Mouse (Mus musculus): Measurements from ENCODE around the gene Immp2l.

Immp2l gene

DNA sequence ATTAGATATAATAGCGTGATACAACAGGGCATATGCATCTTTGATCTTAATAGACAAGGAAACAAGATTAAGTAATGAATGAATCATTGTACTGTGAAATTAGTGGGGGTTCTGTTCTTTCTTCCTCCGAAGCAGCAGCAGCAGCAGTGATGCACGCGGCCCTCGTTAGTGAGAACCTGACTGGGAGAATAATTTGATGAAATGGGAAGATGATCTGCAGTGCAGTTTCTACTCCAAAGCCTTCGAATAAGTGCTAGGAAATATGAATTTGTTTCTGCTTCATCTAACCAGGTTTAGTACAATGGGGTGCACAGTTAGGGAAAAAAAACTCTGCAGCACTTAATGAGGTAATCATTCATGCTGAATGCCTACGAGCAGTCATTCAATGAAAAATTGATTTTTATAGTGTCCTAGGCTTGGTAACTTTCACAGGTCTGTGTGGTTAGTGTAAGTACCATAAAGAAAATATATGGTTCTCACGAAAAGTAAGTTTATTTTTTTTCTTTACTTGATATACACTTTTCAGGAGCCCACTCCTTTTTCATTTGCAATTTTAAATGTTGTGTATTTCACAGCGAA is 401.3 kb downstream of the Immp2l start:
- no peak for DNase-seq (ENCODE audit: low read depth, low spot score)

DNA sequence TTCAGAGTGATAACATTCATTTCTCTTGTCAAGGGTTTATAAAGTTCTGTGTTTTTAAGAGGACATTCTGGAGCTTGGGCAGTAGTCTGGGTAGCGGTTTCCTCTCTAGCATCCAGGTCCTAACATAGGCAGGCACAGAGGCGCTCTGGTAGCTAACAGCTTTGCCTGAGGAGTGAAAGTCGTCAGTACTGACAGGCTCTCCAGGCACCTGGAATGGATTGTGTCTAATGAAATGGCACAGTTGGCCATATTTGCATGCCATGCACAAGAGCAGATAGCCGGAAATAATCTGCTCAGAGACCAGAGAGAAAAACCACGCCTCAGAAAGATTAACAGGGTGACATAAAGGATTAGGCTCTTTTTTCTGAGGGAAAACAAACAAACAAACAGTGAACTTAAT is 403.6 kb downstream of the Immp2l start:
- DNase-seq (ENCODE audit: low read depth, low spot score), result peak; percentile 4

DNA sequence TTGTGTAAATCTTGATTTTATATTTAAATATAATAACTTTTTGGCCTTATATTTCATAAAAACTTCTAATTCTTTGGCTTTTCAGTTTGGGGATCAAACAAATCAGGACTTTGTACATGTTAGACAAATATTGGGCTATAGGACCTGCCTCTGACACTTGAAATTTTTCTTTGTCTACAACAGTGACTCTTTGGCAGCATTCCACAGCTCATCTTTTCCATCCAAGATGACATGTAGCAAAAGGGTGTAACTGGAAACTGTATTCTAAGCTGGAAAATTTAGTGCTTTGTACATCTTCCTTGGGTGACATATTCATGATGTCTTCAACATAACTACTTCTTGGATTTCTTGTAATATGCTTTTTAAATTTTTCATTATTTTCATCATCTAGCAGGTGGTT is 404.9 kb downstream of the Immp2l start:
- no peak for DNase-seq (ENCODE audit: low read depth, low spot score)

DNA sequence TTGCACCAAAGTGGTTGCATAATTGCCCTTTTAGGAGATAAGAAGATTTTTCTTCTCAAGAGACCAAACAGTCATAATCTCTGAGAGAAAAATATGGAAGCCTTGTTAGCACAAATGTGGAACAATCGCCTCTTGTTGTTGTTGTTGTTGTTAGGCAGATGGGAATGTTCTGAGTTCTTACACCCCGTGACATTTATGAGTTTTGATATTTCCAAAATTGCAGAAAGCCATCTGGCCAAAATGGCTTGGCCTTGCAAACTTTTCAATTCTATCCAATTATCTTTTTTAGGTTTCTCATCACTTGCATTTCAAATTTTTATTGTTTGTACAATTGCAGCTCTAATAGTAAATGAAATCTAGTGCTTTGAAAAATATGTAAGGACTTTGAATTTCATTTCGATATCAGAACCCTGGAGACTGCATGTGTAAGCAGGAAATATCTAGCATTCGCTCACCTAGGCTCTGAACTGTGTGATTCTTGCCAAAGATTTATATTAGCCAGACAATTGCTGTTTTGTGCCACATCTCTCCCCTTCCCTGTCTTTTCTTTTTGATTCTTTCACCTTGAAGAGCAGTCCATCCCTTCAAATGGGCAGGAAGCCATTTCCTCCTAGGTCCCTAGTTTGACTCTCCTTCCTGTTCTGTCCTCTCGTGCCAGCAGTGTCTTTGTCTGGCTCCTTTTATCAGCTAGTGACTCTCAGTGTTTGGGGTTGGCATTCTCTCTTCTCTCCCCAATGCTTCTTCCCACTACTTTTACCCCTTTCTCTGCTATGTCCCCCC is 412.5 kb downstream of the Immp2l start:
- DNase-seq (ENCODE audit: low read depth, low spot score), result no peak

DNA sequence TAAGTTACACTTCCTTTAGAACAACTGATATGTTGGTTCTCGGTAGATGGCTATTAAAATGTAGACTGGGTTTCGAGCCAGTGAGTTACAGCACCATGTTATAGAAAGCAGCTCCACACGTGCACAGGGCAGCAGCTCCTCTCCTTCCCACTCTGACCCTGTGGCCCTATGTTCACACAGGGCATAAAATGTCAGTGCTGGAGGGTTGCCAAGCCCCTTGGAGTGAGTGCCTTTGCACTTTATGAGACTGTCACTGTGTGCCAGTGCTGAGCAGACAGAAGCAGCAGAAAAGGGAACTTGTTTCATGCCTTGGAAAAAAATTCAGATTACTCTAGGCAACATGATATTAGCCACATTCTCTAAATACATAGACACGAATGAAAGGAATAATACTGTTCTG is 414.6 kb downstream of the Immp2l start:
- DNase-seq (ENCODE audit: low read depth, low spot score), result no peak

DNA sequence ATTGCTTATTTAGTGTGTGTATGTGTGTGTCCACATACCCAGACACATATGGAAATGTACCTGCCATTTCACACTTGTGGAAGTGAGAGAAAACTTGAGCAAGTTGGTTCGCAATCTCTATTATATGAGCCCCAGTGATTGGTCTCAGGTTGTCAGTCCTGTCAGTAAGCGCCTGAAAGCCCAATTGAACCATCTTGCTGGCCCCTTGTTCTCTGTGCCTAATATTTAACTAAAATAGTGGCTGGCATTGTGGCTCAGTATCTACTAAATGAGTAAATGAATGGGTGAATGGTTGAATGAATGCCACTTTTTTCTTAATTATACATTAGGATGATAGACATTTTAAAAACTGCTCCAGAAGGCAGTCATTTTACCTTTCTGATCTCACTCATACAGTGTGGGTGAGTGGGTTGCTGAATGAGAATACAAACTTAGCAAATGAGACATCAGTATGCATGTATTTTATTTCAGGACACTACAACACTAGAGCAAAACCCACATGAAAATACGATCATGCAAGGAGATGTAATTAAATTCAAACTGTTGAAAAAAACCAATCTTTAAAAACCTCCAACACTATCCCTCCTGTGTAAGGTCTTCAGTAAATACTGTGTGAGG is 444.6 kb downstream of the Immp2l start:
- no peak for DNase-seq (ENCODE audit: low read depth, low spot score)

DNA sequence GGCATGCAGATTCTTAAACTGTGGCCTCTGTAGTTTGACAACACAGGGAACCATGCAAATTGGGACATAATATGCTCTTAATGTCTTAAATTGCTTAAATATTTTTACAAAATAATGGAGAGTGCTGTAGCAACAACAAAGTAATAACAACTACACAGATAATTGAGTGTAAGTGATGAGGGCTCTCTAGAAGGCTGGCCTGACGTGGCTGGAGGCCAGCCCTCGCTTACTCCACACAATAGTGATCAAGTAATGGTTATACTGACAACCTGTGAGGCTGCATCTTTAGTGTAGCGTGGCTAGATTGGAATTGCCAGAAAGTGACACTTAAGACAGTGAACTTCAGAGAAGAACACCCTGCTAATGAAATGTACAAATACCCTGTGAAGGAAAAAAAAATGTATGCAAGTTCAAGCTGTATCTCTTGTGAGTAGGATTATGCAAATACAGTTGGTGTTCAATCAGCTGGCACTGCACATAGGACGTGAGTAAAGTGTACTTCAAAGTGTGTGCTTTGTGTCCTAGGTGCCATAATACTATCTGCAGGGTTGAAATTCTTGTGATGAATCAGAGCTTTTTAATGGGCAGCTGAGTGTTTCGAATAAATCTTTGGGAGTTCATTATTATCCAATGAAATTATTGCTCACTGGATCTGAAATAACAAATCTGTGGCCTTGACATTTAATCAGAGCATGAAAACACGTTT is 445.4 kb downstream of the Immp2l start:
- DNase-seq (ENCODE audit: low read depth, low spot score), result no peak

- DNase-seq (ENCODE audit: low read depth, low spot score), result no peak
These were observed 457.6 kb downstream of the Immp2l start for GRCm38 (mm10) chr12:41481486-41481885.

DNA sequence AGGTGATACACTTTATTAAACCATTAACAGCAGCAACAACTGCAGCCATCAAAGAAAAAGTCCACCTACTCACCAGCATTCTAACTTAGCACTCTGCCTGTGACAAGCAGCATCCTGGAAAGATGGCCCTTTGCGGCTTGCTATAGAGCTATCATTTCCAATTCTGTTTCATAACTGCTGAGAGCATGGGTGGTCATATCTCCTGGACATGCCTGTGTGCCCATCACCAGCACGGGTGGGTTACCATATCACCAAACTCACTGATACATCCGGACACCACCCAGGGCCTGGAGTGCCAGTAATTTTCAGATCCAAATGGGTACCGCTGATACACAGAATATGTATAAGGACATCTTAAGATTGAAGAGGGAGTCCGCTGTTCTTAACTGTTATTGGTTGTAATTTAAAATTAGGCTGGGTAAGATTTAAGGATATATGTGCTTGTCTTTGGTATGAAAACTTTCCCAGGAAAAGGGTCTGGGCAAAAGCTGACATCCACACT is 459.3 kb downstream of the Immp2l start:
- DNase-seq (ENCODE audit: low read depth, low spot score), result no peak

DNA sequence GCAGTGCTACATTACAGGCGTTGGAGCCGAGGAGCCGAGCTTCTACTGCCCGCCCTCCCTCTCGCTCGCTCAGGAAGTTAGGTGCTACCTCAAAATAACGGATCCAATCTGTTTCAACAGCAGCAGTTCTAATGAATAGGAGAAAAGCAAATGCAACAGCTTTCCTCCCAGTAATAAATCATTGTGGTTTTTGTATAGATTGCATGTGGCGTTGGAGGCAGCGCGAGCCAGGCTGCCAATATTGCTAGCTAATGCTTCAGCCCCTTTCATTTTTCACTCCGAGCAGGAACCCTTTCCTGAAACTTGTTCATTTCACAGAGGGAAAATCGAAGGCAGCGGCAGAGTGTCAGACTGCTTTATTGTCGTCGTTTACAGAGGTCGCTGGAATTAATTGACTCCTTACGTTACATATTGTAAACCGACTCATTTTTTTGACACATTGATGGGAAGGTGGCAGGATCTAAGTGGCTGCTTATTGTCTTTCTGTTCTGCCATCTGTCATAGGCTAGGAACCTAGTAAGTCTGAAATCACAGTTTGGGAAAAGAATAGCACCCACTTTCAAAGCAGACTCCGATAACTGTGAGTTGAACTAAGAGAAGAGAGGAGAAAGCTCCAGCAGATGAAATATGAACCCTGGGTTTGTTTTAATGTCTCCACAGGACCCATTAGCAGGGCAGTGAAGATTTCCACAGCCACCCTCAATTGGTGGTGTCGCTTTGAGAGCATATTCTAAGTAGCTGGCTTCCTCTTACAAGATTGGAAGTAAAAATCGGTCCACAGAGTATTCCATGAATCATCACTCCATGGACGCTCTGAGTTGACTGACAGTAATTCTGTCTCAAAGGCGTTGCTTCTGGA is 459.9 kb downstream of the Immp2l start:
- DNase-seq (ENCODE audit: low read depth, low spot score), result peak; percentile 7

GRCm38 (mm10) chr12:41484689-41485511 is 461.0 kb downstream of the Immp2l start:
- DNase-seq (ENCODE audit: low read depth, low spot score), result peak; percentile 7

DNA sequence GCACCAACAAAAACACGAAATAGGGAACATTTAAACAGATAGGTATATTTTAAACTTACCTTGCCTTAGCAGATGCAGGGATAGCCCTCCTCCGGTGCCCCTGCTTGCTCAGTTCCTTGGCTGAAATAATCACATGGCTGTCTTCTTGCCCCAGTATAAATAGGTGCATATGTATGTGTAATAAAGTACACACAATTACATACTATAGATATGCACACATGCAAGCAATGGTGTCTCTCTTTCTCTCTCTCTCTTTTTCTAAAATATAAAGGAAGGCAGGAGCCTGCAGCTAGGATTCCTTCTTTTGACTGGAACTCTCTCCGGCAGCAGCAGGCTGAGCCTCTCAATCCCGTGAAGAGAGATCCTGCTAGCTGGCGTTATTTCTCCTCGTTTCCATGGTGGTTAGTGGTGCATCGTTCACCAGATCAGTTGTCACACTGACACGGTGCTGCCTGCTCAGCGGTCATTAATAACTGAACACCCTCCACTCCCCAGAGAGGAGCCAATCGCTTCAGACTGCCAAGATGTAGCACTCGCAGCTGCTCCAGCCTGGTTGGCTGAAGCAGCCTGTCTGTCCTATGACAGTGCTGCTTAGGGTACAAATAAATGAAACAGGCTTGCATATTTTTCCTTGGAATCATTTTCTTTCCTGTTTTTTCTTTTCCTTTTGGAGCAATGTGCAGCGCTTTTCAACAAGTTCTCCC is 461.8 kb downstream of the Immp2l start:
- DNase-seq (ENCODE audit: low read depth, low spot score), result no peak

GRCm38 (mm10) chr12:41486331-41486730 is 462.4 kb downstream of the Immp2l start, which contains the start of gene Lrrn3:
Lrrn3 (minus strand) TSS chr12:41486431.
- no peak for DNase-seq (ENCODE audit: low read depth, low spot score)

- DNase-seq (ENCODE audit: low read depth, low spot score), result peak; percentile 60
These were observed 463.1 kb downstream of the Immp2l start for GRCm38 (mm10) chr12:41487005-41487404.

DNA sequence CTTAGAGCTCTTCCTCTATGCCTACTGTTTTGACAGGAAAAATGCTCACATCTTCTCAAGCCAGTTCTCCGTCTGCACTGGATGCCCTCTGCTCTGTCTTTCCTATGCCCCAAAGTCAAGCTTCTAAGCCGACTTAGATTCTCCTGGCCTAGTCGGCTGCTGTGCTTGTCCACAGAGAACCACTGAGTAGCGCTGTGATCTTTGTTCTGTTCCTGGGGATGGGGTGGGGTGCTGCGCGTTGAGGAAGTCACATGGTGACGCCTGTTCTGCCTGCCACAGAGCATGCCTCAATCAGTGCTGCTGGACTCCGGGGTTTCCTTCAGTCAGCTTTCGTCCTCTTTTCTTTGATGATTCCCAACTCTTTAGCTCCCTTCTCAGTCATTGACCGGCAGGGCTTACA is 470.7 kb downstream of the Immp2l start:
- DNase-seq (ENCODE audit: low read depth, low spot score), result peak; percentile 19

- peak; percentile 59 for DNase-seq (ENCODE audit: low read depth, low spot score)
These were observed 476.3 kb downstream of the Immp2l start for GRCm38 (mm10) chr12:41500049-41500820.

- no peak for DNase-seq (ENCODE audit: low read depth, low spot score)
These were observed 484.7 kb downstream of the Immp2l start for GRCm38 (mm10) chr12:41508610-41509009.

- no peak for DNase-seq (ENCODE audit: low read depth, low spot score)
These were observed 486.7 kb downstream of the Immp2l start for GRCm38 (mm10) chr12:41510588-41510987.

- no peak for DNase-seq (ENCODE audit: low read depth, low spot score)
These were observed 495.0 kb downstream of the Immp2l start for GRCm38 (mm10) chr12:41518897-41519296.

All from CD4-positive helper T cell, adult 2 months (primary cell).